ENCODE assay signal across 13 mouse cellular contexts in genomic region chr15:101118399-101119125, GRCm38 (mm10). TPM values are rescaled to one million over a fixed set of nuclear protein-coding genes. Genes with fewer than 3 reads are reported as not detected.
A peak's percentile ranks its signal among the peaks of the same experiment; 100 is the strongest.
DNase-seq lines count a peak whose midpoint lies in the region; ATAC-seq and TF ChIP-seq lines count a peak whose summit lies in the region.
"Had no signal": no experiment of that assay in that cellular context is flagged by ENCODE, and none has a peak within 500 bp of the region (broad histone marks: within the 10 kb centered on the region; RNA-seq: fewer than 3 reads in every experiment).

No protein-coding gene starts in this region.

- no peak overlapping the region for H3K4me3 ChIP-seq in forebrain, embryonic 10.5 days
- H3K4me3 ChIP-seq in forebrain, embryonic 12.5 days (replicated peaks), result no peak overlapping the region
- no peak overlapping the region for H3K4me3 ChIP-seq in liver, postnatal 0 days (ENCODE audit: low read depth, low read length)
- H3K4me3 ChIP-seq: erythroblast, embryonic 14.5 days; megakaryocyte, embryonic 14.5 days had no signal

- H3K9me3 ChIP-seq in forebrain, embryonic 10.5 days, result peaks cover 3% of the 10 kb centered on the region; the same call in 1 of the 2 replicates
- H3K9me3 ChIP-seq in forebrain, embryonic 12.5 days, result peaks cover 4% of the 10 kb centered on the region; the same call in 1 of the 2 replicates
- H3K9me3 ChIP-seq in liver, postnatal 0 days (ENCODE audit: low read length), result peaks cover 3% of the 10 kb centered on the region; the same call in 1 of the 2 replicates

- peak; percentile 59 for TF ChIP-seq CTCF in liver, postnatal 0 days (IDR thresholded peaks at IDR 0.05; ENCODE audit: low read depth)

- peaks cover 26% of the 10 kb centered on the region for H3K4me1 ChIP-seq in forebrain, embryonic 10.5 days
- no peaks in the 10 kb centered on the region for H3K4me1 ChIP-seq in forebrain, embryonic 12.5 days
- peaks cover 2% of the 10 kb centered on the region; the same call in 1 of the 2 replicates for H3K4me1 ChIP-seq in liver, postnatal 0 days (ENCODE audit: insufficient read depth)

- TF ChIP-seq EP300 in liver, postnatal 0 days (IDR thresholded peaks at IDR 0.05; ENCODE audit: low read depth), result no peak

- no peak for ATAC-seq in forebrain, embryonic 12.5 days (ENCODE audit: low FRiP score)
- ATAC-seq in liver, postnatal 0 days, result no peak
- ATAC-seq: inflammation-experienced regulatory T-cells, adult 6 months; Patski had no signal

- no peak overlapping the region for H3K9ac ChIP-seq in forebrain, embryonic 12.5 days
- H3K9ac ChIP-seq in liver, postnatal 0 days (replicated peaks), result no peak overlapping the region

- no peak overlapping the region for H3K4me2 ChIP-seq in forebrain, embryonic 12.5 days
- H3K4me2 ChIP-seq in liver, postnatal 0 days (ENCODE audit: low read depth, low read length), result no peak overlapping the region

- peak overlapping the region; percentile 53 for H3K27ac ChIP-seq in forebrain, embryonic 10.5 days
- H3K27ac ChIP-seq in forebrain, embryonic 12.5 days, result no peak overlapping the region
- no peak overlapping the region for H3K27ac ChIP-seq in liver, postnatal 0 days (ENCODE audit: low read depth)

- WGBS in forebrain, embryonic 10.5 days, result 64% methylated on average over 14 of the region's 14 CpGs
- 68% methylated on average over 14 of the region's 14 CpGs for WGBS in forebrain, embryonic 12.5 days
- WGBS in liver, postnatal 0 days (ENCODE audit: insufficient replicate concordance), result 57% methylated on average over 14 of the region's 14 CpGs

- H3K27me3 ChIP-seq in forebrain, embryonic 10.5 days (ENCODE audit: poor library complexity, severe bottlenecking), result 0 out of 2 replicates have a peak, but pooled peaks cover 11% of the 10 kb centered on the region
- H3K27me3 ChIP-seq in forebrain, embryonic 12.5 days, result no peaks in the 10 kb centered on the region
- no peaks in the 10 kb centered on the region for H3K27me3 ChIP-seq in liver, postnatal 0 days (ENCODE audit: insufficient read depth, low read length)
- H3K27me3 ChIP-seq: Patski had no signal

- no peaks in the 10 kb centered on the region for H3K36me3 ChIP-seq in forebrain, embryonic 10.5 days (replicated peaks)
- no peaks in the 10 kb centered on the region for H3K36me3 ChIP-seq in forebrain, embryonic 12.5 days (replicated peaks)
- H3K36me3 ChIP-seq in liver, postnatal 0 days (replicated peaks; ENCODE audit: insufficient read depth, low read length), result no peaks in the 10 kb centered on the region

- no peak for DNase-seq in forebrain, embryonic 10.5 days (ENCODE audit: extremely low spot score, low spot score)
- no peak for DNase-seq in liver, postnatal 0 days
- no peak for DNase-seq in liver
- peak; percentile 76 for DNase-seq in embryo, embryonic 11 days
- peak; percentile 78 for DNase-seq in retina, postnatal 1 day
- DNase-seq in spleen, adult 18-20 months, result no peak
- DNase-seq in kidney, adult 11 months, result no peak

RNA-seq across cellular contexts. Expression of gene Ankrd33, which starts 3.0 kb away (rescaled TPM):
- not detected in 2 replicates for polyA plus RNA-seq in forebrain, embryonic 10.5 days (2016; fragmentation: Nextera tagmentation; extraction: Ambion mirVana)
- polyA plus RNA-seq in forebrain, embryonic 12.5 days (2016; fragmentation: Nextera tagmentation; extraction: Ambion mirVana), result not detected in 2 replicates
- polyA plus RNA-seq in liver, postnatal 0 days (2015; fragmentation: Nextera tagmentation; extraction: Ambion mirVana), result not detected in 2 replicates
- polyA plus RNA-seq: erythroblast, embryonic 14.5 days; inflammation-experienced regulatory T-cells, adult 6 months; Patski; stomach, embryonic 14.5 days had no signal

RNA-seq across cellular contexts. Expression of gene Acvrl1, which starts 9.8 kb away (rescaled TPM):
- 8.0 and 8.1 TPM in 2 replicates for polyA plus RNA-seq in forebrain, embryonic 10.5 days (2016; fragmentation: Nextera tagmentation; extraction: Ambion mirVana)
- polyA plus RNA-seq in forebrain, embryonic 12.5 days (2016; fragmentation: Nextera tagmentation; extraction: Ambion mirVana), result 6.4 and 6.5 TPM in 2 replicates
- 2.3 and 2.6 TPM in 2 replicates for polyA plus RNA-seq in liver, postnatal 0 days (2015; fragmentation: Nextera tagmentation; extraction: Ambion mirVana)
- polyA plus RNA-seq: erythroblast, embryonic 14.5 days; Patski had no signal

RNA-seq across cellular contexts. Expression of gene Fignl2, which starts 40.2 kb away (rescaled TPM):
- 0.80 and 0.82 TPM in 2 replicates for polyA plus RNA-seq in forebrain, embryonic 10.5 days (2016; fragmentation: Nextera tagmentation; extraction: Ambion mirVana)
- polyA plus RNA-seq in forebrain, embryonic 12.5 days (2016; fragmentation: Nextera tagmentation; extraction: Ambion mirVana), result 0.21 and 0.22 TPM in 2 replicates
- 0.18 and 0.26 TPM in 2 replicates for polyA plus RNA-seq in liver, postnatal 0 days (2015; fragmentation: Nextera tagmentation; extraction: Ambion mirVana)
- polyA plus RNA-seq: erythroblast, embryonic 14.5 days; inflammation-experienced regulatory T-cells, adult 6 months had no signal

RNA-seq across cellular contexts. Expression of gene Acvr1b, which starts 55.3 kb away (rescaled TPM):
- polyA plus RNA-seq in forebrain, embryonic 10.5 days (2016; fragmentation: Nextera tagmentation; extraction: Ambion mirVana), result 5.8 TPM in 2 replicates
- polyA plus RNA-seq in forebrain, embryonic 12.5 days (2016; fragmentation: Nextera tagmentation; extraction: Ambion mirVana), result 14.5 and 18.4 TPM in 2 replicates
- 2.2 TPM in 2 replicates for polyA plus RNA-seq in liver, postnatal 0 days (2015; fragmentation: Nextera tagmentation; extraction: Ambion mirVana)

Comparison
In these comparisons a context has a peak if more than half of its experiments do, and no peak if none do; other contexts are left out.
1. DNase-seq: peak in embryo, embryonic 11 days (single experiment) and retina, postnatal 1 day (single experiment); none in forebrain, embryonic 10.5 days (single experiment), liver, postnatal 0 days (single experiment), liver (single experiment), spleen, adult 18-20 months (0 of 2) and kidney, adult 11 months (single experiment).